Mouse (Mus musculus) gonadal fat pad, adult 2 months (tissue): ENCODE results near the gene Lsm7. TPM values are rescaled to one million over a fixed set of nuclear protein-coding genes. Genes with fewer than 3 reads are reported as not detected.
"Not testable (repeated sequence)": the region's sequence is repeated elsewhere in the genome, so short reads cannot be mapped to it uniquely, and the experiment has no call there.

ENCODE experiments used
- DNase-seq: peaks from one replicate; pipeline ENCODE4 v3.0.0-alpha.2; 2012; ENCODE audit warnings: low read depth
- polyA plus RNA-seq: library from polyadenylated mRNA; depleted of rRNA; stranded (reverse); fragments of >200 nt; gene quantifications from 2 replicates; pipeline ENCODE4 v1.2.3, GENCODE M21; 2012

Lsm7 gene
- polyA plus RNA-seq, 1 experiment: 114 TPM

DNA sequence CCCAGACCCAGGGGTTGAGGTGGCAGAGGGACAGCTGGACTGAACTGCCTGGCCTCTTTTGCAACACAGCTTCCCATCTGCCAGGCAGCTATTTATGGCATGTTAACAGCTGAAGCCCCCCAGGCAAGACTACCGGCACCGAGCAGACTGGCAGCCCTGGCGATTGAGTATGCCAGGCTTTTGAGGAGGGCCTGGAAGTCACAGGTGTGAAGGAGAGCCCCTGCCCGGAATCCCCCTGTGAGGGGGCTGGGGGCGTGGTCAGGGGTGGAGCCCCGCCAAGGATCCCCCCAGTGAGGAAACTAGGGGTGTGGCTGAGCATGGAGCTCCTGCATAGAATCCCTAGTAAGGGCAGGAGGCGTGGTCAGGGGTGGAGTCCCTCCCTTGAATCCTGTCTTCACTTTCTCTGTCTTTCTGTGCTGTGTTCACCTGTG lies 18.0 kb downstream of the Lsm7 start:
- DNase-seq: no peak

DNA sequence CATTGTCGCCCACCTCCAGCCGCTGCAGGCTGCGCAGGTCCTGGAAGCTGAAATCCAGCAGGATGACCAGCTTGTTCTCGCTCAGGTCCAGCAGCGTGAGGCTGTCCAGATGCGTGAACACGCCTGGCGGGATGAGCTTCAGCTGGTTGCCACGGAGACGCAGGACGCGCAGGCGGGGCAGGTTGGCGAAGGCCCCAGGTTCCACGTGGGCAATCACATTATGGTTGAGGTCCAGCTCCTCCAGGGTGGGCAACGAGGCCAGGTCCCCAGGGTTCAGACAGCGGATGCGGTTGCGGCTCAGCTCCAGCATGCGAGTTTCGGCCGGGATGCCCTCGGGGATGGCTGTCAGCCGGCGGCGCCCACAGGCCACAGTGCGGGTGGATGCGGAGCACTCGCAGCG lies 19.4 kb downstream of the Lsm7 start:
- no peak for DNase-seq

DNA sequence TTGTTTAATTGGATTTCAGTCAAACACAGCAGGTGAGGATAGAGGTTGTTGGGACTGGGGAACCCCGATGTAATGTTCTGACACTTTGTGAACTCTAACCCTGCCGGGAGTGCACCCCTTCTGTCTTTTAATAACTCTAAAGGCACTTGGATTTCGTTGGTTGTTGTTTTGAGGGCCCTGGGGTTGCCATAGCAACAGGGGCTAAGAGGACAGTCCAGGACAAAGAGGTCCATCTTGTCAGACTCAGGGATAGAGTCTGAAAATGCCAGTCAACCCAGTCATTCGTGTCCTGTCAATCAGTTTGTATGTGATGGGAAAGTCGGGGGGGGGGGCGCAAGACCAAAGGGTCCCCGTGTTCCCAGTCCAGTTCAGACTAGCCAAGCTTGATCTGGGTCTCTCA lies 22.2 kb downstream of the Lsm7 start:
- DNase-seq: no peak

DNA sequence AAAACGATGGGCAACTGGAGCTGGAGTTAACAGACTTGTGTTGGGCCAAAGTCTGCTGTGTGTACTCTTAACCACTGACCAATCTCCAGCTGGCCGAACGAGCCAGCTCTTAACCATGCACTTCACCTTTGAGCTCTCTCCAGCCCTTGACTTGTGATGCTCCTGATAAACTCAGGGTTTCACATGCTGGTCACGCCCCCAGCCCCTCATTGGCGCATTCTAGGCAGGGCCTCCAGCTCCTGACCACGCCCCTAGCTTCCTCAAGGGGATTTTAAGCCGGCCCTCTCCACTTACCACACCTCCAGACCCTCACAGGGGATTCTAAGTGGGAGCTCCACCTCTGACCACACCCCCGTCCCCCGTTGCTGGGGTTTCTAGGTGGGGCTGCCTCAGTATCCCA lies 23.9 kb downstream of the Lsm7 start:
- DNase-seq: no peak

DNA sequence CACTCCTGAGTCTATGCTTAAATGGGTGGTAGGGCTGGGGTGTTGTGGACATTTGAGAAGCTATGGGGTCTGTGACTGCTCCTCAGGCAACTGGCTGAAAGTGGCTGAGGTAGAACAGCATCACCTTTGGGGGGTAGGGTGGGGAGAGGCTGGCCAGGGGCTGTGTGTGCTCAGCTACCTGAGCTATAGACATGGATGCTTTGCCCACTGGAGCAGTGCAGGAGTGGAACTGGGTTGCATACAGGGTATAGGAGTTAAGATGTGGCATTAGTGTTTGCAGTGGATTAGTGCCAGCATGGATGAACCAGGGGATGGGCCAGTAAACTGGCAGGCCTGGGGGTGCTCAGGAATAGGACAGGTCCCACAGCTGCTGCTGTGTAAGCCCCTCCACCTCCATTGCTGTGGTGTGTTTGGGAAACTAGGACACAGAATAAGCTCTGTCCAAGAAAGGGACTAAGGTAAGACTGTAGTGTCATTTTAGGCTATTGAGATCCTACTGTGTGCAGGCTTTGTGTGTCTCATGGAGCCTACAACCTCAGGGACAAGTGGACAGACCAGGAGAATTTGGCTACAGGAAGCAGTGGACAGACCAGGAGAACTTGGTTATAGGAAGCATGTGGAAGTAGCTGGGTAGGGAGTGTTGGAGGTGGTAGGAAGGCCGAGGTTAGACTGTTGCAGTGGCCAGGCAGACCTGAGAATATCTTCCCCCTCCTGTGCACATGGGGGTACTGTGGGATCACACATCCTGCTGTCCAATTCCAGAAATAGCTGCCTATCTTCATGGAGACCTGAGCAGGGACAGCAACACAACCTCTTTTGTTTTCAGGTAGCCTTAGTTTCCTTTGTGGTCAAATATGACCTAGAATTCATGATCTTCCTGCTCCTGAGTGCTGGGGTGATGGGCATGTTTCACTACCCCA lies 25.4 kb downstream of the Lsm7 start:
- no peak for DNase-seq

DNA sequence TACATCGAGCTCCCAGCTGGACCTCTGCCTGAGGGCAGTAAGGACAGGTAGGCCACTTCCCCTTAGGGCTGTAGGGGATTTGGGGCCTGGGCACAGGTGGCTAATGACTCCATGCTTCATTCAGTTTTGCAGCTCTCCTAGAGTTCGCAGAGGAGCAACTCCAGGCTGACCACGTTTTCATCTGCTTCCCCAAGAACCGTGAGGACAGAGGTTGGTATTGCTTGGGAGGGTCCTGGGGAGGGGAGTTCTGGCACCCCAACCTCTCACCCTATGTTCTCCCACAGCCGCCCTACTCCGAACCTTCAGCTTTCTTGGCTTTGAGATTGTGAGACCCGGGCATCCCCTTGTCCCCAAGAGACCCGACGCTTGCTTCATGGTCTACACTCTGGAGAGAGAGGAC lies 26.4 kb downstream of the Lsm7 start:
- not testable (repeated sequence) for DNase-seq

DNA sequence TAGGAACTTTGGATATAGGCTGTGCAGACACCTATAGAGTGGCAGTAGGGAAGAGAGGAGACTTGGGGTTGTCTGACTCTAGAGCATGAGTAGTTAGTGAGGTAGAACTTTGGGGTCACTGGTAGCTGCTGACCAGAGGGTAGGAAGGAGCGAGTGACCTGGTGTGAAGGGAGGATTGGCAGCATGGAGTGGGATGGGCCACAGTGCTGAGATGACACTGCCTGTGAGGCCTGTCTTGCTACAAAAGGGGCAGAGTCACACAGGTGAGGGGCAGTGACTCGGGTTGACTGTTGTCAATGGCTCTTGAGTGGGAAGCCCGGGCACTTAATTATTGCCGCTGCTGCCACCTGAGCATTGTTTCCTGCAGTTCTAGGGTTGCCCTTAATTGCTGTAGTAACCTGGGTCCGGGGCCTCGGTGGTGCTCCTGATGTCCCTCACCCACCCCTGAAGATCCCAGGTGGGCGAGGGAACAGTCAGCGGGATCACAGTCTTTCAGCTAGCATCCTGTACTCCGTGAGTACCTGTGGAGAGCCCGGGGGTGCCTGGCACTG lies 27.1 kb downstream of the Lsm7 start:
- DNase-seq: no peak

DNA sequence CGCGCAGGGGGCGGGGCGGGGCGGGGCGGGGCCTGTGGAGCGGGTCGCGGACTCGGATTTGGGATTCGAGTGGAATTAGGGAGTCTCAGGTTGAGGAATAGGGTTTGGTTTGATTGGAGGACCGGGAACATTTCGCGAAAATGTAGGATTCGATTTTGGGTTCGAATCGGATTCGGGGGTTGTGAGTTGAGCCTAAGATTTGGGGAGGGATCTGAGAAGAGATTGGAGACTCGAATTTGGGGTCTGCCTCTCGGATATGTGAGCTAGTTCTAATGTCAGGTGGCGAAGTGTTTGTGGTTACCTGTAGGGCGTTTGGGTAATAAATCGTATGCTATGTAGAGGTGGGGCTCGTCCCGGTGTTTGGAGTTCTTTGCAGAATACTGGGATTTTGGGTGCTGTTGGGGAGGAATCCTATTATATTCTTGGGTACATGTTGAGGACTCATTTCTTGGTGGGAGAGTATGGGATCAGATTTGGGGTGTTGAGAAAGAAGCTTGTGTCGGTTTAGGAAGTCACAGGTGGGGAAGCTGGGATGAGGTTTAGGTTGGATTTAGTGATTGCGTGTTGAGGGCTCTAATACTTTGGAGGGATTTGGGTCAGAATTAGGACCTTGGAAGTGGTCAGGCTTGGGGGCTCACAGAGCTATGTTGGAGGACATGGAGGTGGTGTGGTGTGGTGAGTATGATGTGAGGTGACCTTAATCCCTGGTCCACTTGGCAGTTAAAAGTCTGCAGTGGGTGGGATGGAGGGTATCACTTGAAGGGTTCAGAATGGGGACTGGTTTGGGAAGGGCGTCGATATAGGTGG lies 27.7 kb downstream of the Lsm7 start:
- DNase-seq: no peak

DNA sequence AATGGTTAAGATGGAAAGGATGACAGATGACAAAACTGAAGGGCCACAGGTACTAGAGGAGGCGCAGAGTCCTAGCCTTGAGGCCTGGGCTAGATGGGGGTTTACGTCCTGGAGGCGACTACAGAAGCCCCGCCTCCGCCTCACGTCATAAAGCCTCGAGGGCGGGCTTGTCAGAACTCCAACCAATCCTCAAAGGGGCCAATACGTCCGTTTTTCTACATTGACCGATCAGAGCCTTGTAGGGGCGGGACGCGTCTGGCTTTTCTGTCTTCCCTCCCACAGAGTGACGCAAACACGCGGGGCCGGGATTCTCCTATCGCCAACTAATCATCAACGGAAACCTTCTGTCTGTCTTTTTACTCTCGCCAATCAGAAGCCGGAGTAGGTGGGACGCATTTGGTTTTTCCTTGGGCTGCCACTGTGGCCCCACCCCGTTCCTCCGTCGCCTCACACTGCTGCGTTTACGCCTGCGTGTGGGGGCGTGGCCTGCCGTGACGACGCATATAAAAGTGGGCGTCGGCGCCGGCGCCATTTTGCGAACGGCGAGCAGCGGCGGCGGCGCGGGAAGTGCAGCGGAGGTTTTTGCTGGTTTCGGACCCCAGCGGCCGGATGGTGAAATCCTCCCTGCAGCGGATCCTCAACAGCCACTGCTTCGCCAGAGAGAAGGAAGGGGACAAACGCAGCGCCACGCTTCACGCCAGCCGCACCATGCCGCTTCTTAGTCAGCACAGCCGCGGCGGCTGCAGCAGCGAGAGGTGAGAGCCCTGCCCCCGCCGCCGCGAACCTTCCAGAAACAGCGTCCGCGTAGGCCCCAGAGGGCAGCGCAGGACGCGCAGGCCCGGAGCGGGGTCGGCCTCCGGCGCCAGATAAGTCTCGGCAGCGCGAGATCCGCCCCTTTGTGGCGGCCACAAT lies 28.6 kb downstream of the Lsm7 start, which contains the start of gene Oaz1:
Oaz1 (plus strand) TSS at position 506 of the 912 bp plus-strand sequence.
- peak; percentile 97 for DNase-seq

DNA sequence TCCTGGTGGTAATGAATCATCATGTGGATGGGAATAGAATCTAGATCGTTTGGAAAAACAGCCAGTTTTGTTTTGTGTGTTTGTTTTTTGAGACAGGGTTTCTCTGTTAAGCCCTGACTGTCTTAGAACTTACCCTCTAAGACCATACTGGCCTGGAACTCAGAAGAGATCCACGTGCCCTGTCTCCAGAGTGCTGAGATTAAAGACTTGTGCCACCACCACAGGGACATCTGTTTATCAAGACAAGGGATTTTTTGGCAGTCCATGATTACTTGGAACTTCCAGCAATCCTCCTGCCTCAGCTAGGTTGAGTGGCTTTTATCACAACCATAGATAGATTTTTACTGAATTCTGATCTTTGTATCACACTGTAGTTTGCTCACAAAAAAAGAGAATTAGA lies 30.2 kb downstream of the Lsm7 start:
- DNase-seq: no peak

DNA sequence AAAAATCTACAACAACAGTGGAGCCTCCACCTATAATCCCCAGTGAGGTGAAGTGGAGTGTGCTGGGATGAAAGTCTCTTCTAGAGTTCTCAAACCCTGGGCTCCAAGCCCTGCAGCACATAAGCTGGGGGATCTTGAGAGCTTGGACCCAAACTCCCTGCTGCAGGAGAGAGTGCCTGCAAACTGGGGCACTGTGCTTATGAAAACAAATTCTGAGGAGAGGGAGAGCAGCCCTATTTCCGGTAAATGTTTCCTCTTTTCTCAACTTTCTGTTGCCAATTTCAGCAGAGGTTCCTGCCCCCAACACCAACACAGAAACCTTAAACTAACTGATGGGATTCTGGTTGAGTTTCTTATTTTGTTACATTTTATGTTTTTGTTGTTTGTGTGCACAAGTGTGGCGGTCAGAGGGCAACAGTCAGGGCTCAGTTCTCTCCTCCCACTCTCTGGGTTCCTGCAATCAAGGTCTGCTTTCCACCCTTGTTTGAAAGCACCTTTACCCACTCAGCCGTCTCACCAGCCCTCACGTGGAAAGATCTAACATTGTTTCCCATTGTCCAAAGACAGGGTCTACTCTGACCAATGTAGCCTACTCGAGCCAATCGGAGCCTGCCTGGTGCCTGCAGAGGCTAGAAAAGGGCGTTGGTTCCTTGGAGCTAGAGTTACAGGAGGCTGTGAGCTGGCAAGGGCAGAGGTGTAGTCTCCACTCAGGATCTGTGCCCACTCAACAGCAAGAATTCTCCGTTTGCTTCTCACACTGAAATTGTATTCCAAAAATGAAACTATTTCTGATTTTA lies 31.0 kb downstream of the Lsm7 start:
- no peak for DNase-seq

DNA sequence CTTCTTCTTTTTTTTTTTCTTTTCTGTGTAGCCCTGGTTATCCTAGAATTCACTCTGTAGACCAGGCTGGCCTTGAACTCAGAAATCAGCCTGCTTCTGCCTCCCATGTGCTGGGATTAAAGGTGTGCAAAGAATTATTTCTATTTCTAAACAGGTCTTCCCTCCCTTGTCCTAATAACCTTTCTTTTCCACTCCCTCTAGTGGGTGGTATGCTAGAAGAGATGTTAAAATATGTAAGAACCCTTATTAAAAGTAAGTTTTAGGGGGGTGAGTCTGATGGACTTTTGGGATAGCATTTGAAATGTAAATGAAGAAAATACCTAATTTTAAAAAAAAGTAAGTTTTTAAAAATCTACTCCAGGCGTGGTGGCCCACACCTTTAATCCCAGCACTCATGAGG lies 31.7 kb downstream of the Lsm7 start:
- no peak for DNase-seq

DNA sequence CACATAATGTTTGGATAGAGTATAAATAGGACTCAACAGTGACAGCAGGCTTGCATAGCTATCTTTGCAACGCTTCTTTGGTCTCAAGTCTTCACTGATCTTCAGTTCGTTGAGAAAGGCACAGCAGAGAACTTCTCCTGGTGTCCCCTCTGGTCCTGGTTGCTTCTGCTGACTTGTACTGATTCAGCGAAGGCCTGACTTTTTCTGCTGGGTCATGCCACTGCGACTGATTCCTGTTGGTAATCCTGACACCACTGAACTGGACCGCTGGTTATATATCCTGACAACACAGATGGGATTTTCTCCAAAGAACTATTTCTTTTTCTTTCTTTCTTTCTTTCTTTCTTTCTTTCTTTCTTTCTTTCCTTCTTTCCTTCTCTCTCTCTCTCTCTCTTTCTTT lies 32.5 kb downstream of the Lsm7 start:
- DNase-seq: no peak

DNA sequence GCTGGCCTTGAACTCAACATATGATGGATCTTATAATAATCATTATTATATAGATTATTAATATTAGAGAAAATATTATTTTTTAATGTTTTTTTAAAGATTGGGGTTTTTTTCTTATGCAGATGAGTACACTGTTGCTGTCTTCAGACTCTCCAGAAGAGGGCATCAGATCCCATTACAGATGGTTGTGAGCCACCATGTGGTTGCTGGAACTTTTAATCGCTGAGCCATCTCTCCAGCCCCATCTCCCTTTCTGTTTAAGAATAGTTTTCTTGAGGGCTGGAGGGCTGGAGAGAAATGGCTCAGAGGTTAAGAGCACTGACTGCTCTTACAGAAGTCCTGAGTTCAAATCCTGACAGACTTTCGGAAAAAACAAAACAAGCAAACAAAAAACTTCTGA lies 33.0 kb downstream of the Lsm7 start:
- no peak for DNase-seq

DNA sequence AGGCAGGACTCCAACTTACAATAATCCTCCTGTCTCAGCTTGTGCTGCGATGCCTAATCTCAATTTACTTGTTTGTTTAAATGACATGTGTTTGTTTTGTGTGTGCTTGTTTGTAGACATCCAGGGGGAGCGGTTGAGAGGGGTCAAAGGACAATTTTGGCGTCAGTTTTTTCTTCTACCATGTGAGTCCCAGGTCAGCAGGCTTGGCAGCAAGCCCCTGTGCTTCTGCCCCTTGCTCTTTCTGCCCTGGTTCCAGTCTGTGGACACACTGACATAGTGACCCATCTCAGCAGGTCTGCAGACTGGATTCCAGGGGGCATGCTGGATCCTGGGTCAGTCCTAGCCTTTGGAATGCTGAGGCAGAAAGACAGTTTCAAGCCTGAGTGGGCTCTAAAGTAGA lies 35.6 kb downstream of the Lsm7 start:
- no peak for DNase-seq

DNA sequence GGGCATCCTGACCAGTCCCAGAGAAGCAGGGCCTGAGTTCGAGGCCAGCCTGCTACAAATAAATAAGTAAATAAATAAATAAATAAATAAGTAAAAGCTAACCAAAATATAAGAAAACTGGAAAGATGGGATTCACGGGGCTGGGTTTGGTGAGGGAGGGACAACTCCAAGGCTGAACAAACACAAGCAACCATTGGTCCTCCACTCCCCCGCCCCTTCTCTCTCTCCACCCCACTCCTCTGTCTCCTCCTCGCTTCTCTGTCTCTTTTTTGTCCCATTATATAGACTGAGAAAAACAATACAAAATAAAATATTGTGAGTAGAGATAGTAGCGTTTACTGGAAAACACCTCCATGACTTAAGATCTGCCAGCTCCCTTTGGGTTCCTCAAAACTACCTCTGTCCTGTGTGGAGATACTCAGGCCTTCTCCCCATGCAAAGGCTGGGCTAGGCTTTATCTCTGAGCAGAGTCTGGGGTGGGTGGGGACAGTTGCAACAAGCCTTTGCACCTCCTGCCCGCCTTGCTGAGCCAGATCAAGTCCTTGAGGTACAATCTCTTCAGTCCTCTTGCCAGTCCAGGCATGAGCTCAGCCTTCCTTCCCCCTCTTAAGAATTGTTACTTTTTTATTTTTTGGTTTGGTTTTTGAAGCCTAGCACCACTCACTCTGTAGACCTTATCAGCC lies 36.3 kb downstream of the Lsm7 start:
- no peak for DNase-seq

DNA sequence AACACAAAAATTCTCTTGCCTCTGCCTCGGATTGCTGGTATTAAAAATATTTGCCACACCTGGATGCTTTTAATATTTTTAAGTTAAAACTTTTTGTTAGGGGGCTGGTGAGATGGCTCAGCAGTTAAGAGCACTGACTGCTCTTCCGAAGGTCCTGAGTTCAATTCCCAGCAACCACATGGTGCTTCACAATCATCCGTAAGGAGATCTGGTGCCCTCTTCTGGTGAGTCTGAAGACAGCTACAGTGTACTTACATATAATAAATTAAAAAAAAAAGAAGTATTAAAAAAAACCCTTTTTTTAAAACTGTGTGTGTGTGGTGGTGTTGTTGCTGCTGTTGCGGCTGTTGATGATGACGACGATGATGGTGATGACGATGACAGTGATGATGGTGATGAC lies 37.1 kb downstream of the Lsm7 start:
- not testable (repeated sequence) for DNase-seq

DNA sequence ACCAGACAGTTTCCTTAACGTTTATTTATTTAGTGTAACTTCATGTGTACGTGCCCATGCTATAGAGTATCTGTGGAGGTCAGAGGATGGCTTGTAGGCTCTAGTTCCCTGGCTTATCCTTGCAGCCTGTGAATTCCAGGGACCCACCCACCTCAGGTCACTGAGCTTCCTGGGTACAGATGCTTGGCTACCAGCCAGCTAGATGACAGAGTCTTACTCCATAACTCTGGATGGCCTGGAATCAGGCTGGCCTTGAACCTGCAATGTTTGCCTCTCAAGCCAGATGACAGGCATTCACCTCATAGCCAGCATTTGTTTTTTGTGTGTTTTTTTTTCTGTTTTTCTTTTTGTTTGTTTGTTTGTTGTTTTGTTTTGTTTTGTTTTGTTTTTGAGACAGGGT lies 37.8 kb downstream of the Lsm7 start:
- no peak for DNase-seq

DNA sequence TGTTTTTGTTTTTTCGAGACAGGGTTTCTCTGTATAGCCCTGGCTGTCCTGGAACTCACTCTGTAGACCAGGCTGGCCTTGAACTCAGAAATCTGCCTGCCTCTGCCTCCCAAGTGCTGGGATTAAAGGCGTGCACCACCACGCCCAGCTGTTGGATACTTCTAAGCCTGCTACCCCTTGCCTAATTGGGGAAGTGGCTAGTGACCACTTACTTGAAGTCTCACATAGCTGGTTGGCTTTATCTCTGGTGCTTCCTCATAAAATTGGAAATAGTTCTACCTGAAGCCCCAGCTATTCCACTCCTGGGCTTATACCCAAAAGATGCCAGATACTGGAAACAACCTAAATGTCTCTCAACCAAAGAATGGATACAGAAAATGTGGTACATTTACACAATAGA lies 38.7 kb downstream of the Lsm7 start:
- DNase-seq: not testable (repeated sequence)

DNA sequence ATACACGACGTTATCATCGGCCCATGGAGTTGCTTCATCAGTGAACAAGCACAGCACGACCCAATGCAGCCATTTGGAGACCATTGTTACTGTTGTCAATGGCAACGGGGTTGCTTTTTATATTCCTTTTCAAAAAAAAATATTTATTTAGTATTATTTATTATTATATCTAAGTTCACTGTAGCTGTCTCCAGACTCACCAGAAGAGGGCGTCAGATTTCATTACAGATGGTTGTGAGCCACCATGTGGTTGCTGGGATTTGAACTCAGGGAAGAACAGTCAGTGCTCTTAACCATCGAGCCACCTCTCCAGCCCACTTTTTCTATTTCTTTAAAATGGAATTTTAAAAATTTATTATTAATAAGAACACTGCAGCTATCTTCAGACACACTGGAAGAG lies 40.2 kb downstream of the Lsm7 start:
- no peak for DNase-seq
